Mouse (Mus musculus) neural tube, embryonic 15.5 days (tissue): ENCODE data around the gene Gng7. TPM values are rescaled to one million over a fixed set of nuclear protein-coding genes. Genes with fewer than 3 reads are reported as not detected.

Experiments
- ATAC-seq: fragments of 200-750 bp; cut with Nextera tagmentation; 2 replicates; pipeline ENCODE4 v1.8.0; 2017; ENCODE audit warnings: mild to moderate bottlenecking, moderate TSS enrichment, moderate library complexity; ENCODE audit not compliant: low FRiP score
- H3K27ac ChIP-seq: fragments of 300-500 bp; sonication (generic); replicated peaks from 2 replicates; pipeline ENCODE4 v1.5.1; 2015; ENCODE audit warnings: mild to moderate bottlenecking, inconsistent platforms
- H3K27me3 ChIP-seq: fragments of 300-500 bp; sonication (generic); replicated peaks from 2 replicates; pipeline ENCODE4 v1.6.1; 2015; ENCODE audit warnings: inconsistent platforms
- H3K36me3 ChIP-seq: fragments of 300-500 bp; sonication (generic); 2 replicates; pipeline ENCODE4 v1.6.1; 2015; ENCODE audit warnings: inconsistent platforms
- H3K4me1 ChIP-seq: fragments of 300-500 bp; sonication (generic); 2 replicates; pipeline ENCODE4 v1.6.1; 2015; ENCODE audit warnings: inconsistent platforms
- H3K4me2 ChIP-seq: fragments of 300-500 bp; sonication (generic); 2 replicates; pipeline ENCODE4 v1.6.1; 2015; ENCODE audit warnings: inconsistent platforms, mild to moderate bottlenecking, moderate library complexity
- H3K4me3 ChIP-seq: fragments of 300-500 bp; sonication (generic); replicated peaks from 2 replicates; pipeline ENCODE4 v1.5.1; 2015; ENCODE audit warnings: mild to moderate bottlenecking, inconsistent platforms
- H3K9ac ChIP-seq: fragments of 300-500 bp; sonication (generic); replicated peaks from 2 replicates; pipeline ENCODE4 v1.6.1; 2015; ENCODE audit warnings: mild to moderate bottlenecking, inconsistent platforms
- H3K9me3 ChIP-seq: fragments of 300-500 bp; sonication (generic); replicated peaks from 2 replicates; pipeline ENCODE4 v1.6.1; 2016; ENCODE audit warnings: inconsistent platforms
- WGBS: fragments of 180-500 bp; shearing (Covaris S2); methylation state at CpG from one replicate; pipeline ENCODE4 v1.1.7; 2015; ENCODE audit warnings: mixed read lengths; 5-methylcytosine and 5-hydroxymethylcytosine counted together
- polyA plus RNA-seq: library from polyadenylated mRNA; unstranded; fragments of >200 nt; fragmentation: Nextera tagmentation; extraction: Ambion mirVana; gene quantifications from 2 replicates; pipeline ENCODE4 v1.2.1, GENCODE M21; 2015

Gng7 gene
- polyA plus RNA-seq, 1 experiment from 2014 or later: 24.9 TPM

DNA sequence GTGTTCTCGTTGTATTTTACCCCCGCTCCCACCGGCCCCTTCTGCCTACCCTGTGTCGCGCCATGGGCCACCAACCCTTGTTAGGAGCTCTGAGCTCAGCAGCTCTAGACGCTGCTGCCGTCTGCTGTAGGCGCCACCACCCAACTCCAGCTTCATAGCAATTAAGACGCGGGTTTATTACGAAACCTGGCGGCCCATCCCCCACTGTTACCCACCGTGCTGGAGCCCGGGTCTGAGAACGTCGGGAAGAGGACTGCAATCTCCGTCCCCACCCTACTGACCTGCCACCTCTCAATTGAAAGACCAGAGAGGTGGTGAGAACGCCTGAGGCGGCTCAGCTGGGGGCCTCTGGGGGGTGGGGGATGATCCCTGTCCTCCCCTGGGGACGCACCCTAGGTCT, 82.5 kb downstream of the Gng7 start:
- Histone ChIP-seq H3K4me1 (peaks cover 72% of the 10 kb centered on the region), H3K9me3 (no peaks in the 10 kb centered on the region), H3K27me3 (peaks cover 68% of the 10 kb centered on the region), H3K4me2 (peak overlapping the region; percentile 88), H3K36me3 (no peaks in the 10 kb centered on the region), H3K9ac (no peak overlapping the region), H3K27ac (no peak overlapping the region), H3K4me3 (peak overlapping the region; percentile 50)
- WGBS: 1% methylated on average over 20 of the region's 20 CpGs
- no peak for ATAC-seq

GRCm38 (mm10) chr10:80931695-80932094, 83.0 kb downstream of the Gng7 start:
- no peak for ATAC-seq
- peak overlapping the region; percentile 88 for H3K4me2 ChIP-seq
- H3K36me3 ChIP-seq: no peaks in the 10 kb centered on the region
- peak overlapping the region; percentile 50 for H3K4me3 ChIP-seq
- no peaks in the 10 kb centered on the region for H3K9me3 ChIP-seq
- peaks cover 63% of the 10 kb centered on the region for H3K27me3 ChIP-seq
- WGBS: 2% methylated on average over 26 of the region's 26 CpGs
- H3K4me1 ChIP-seq: peaks cover 67% of the 10 kb centered on the region
- H3K9ac ChIP-seq: no peak overlapping the region
- H3K27ac ChIP-seq: no peak overlapping the region

DNA sequence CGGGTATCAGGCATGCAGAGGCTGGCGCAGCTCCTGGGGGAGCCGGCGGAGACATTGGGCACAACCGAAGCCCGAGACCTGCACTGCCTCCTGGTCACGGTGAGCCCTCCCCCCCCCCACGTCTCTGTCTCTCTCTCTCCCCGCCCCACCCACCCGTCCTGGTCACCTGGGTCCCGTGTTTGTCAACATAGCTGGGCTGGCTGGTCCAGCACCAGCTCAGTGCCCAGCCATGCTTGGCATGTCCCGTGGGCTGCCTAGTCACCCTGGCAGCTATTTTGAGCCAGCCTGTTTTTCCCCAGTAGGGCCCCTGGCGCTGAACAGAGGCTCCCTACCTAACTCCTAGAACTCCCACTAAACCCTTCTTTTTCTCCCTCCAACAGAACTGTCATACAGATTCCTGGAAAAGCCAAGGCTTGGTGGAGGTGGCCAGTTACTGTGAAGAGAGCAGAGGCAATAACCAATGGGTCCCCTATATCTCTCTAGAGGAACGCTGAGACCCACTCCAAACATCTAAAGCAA, 83.5 kb downstream of the Gng7 start:
- peak overlapping the region; percentile 88 for H3K4me2 ChIP-seq
- H3K4me3 ChIP-seq: peak overlapping the region; percentile 50
- H3K9ac ChIP-seq: peak overlapping the region; percentile 43
- no peaks in the 10 kb centered on the region for H3K9me3 ChIP-seq
- 3% methylated on average over 12 of the region's 14 CpGs for WGBS
- ATAC-seq: no peak
- peaks cover 58% of the 10 kb centered on the region for H3K27me3 ChIP-seq
- peaks cover 62% of the 10 kb centered on the region for H3K4me1 ChIP-seq
- H3K36me3 ChIP-seq: no peaks in the 10 kb centered on the region
- no peak overlapping the region for H3K27ac ChIP-seq

GRCm38 (mm10) chr10:80930361-80931152, 84.2 kb downstream of the Gng7 start:
- under 1% methylated on average over 45 of the region's 45 CpGs for WGBS
- peak overlapping the region; percentile 88 for H3K4me2 ChIP-seq
- peaks cover 54% of the 10 kb centered on the region for H3K27me3 ChIP-seq
- ATAC-seq: no peak
- 0 out of 2 replicates have a peak overlapping the region, but pooled peaks have one; percentile 29 for H3K27ac ChIP-seq
- peak overlapping the region; percentile 43 for H3K9ac ChIP-seq
- H3K36me3 ChIP-seq: no peaks in the 10 kb centered on the region
- H3K4me1 ChIP-seq: peaks cover 56% of the 10 kb centered on the region
- peak overlapping the region; percentile 50 for H3K4me3 ChIP-seq
- H3K9me3 ChIP-seq: no peaks in the 10 kb centered on the region

- WGBS: under 1% methylated on average over 56 of the region's 56 CpGs
- H3K36me3 ChIP-seq: no peaks in the 10 kb centered on the region
- H3K4me1 ChIP-seq: peaks cover 51% of the 10 kb centered on the region
- H3K9me3 ChIP-seq: no peaks in the 10 kb centered on the region
- peaks cover 45% of the 10 kb centered on the region for H3K27me3 ChIP-seq
- peak within 1 kb of the TSS; percentile 88 for H3K4me2 ChIP-seq
- ATAC-seq: peak; percentile 91
- peak within 1 kb of the TSS; percentile 72 for H3K27ac ChIP-seq
- H3K9ac ChIP-seq: peak within 1 kb of the TSS; percentile 72
- peak within 1 kb of the TSS; percentile 50 for H3K4me3 ChIP-seq
These were observed 85.2 kb downstream of the Gng7 start, which contains the start of gene Gadd45b for GRCm38 (mm10) chr10:80929299-80930226. TSS of gene Gadd45b (plus strand) at chr10:80930073.

GRCm38 (mm10) chr10:80928586-80929298, 86.0 kb downstream of the Gng7 start:
- Histone ChIP-seq H3K9ac (peak overlapping the region; percentile 72), H3K4me1 (peaks cover 48% of the 10 kb centered on the region), H3K9me3 (no peaks in the 10 kb centered on the region), H3K4me3 (peak overlapping the region; percentile 50), H3K27ac (peak overlapping the region; percentile 72), H3K27me3 (peaks cover 37% of the 10 kb centered on the region), H3K36me3 (no peaks in the 10 kb centered on the region), H3K4me2 (peak overlapping the region; percentile 88)
- peak; percentile 40 for ATAC-seq
- WGBS: under 1% methylated on average over 48 of the region's 48 CpGs

DNA sequence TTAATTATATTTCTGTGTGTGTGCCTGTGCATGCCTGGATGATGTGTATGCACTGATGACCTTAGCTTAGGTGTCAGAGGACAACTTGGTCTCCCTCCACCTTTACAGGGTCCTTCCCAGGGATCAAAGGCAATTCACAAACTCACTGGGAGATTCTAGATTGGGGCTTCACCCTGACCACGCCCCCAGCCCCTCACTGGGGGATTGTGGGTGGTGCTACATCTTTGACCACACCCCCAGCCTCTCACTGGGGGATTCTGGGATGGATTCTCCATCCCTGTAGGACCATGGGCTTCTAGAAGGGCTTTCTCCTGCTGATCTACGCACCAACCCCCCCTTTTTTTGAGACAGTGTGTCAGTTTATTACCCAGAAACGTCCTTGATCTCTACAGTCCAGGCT, 89.3 kb downstream of the Gng7 start:
- Histone ChIP-seq H3K4me2 (no peak overlapping the region), H3K9ac (no peak overlapping the region), H3K4me1 (peaks cover 20% of the 10 kb centered on the region), H3K36me3 (no peaks in the 10 kb centered on the region), H3K27me3 (peaks cover 4% of the 10 kb centered on the region), H3K9me3 (no peaks in the 10 kb centered on the region), H3K27ac (no peak overlapping the region), H3K4me3 (no peak overlapping the region)
- WGBS: 52% methylated on average over 3 of the region's 3 CpGs
- no peak for ATAC-seq

GRCm38 (mm10) chr10:80921923-80922322, 92.8 kb downstream of the Gng7 start:
- H3K9me3 ChIP-seq: no peaks in the 10 kb centered on the region
- H3K4me3 ChIP-seq: peak overlapping the region; percentile 23
- no peak overlapping the region for H3K27ac ChIP-seq
- H3K4me1 ChIP-seq: peaks cover 20% of the 10 kb centered on the region
- no peaks in the 10 kb centered on the region for H3K36me3 ChIP-seq
- no peaks in the 10 kb centered on the region for H3K27me3 ChIP-seq
- peak overlapping the region; percentile 23; the same call in 1 of the 2 replicates for H3K9ac ChIP-seq
- no peak for ATAC-seq
- H3K4me2 ChIP-seq: peak overlapping the region; percentile 52
- 8% methylated on average over 16 of the region's 16 CpGs for WGBS

- H3K36me3 ChIP-seq: peaks cover 16% of the 10 kb centered on the region; the same call in 1 of the 2 replicates
- H3K27ac ChIP-seq: peak within 1 kb of the TSS; percentile 86
- H3K4me1 ChIP-seq: peaks cover 49% of the 10 kb centered on the region
- under 1% methylated on average over 61 of the region's 61 CpGs for WGBS
- no peaks in the 10 kb centered on the region for H3K9me3 ChIP-seq
- H3K9ac ChIP-seq: peak within 1 kb of the TSS; percentile 86
- peak within 1 kb of the TSS; percentile 79 for H3K4me3 ChIP-seq
- no peaks in the 10 kb centered on the region for H3K27me3 ChIP-seq
- H3K4me2 ChIP-seq: peak within 1 kb of the TSS; percentile 89
- ATAC-seq: peak; percentile 80
These were observed 96.8 kb downstream of the Gng7 start, which contains the start of gene Lmnb2 for GRCm38 (mm10) chr10:80917779-80918434. TSS of gene Lmnb2 (minus strand) at chr10:80918245.

DNA sequence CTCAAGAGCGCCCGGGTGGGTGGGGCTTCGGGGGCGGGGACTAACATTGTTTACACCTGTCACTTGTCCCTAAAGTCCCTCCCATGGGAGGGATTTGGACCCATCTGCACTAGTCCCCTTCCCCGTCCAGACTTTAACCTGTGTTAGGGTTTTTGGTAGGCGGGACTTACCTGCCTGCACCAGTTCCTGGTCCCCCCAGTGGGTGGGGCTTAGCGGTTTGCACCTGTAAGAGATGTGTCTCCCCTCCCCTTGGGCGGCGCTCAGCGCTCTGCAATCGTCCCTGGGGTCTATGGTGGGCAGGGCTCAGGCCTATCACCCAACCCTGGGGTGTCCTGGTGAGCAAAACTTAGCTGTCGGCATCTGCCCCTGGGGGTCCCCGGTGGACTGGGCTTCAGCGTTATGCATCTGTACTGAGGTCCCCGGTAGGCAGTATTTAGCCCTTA, 97.4 kb downstream of the Gng7 start:
- peak overlapping the region; percentile 79 for H3K4me3 ChIP-seq
- peak overlapping the region; percentile 89 for H3K4me2 ChIP-seq
- 3% methylated on average over 15 of the region's 15 CpGs for WGBS

More for the DNA sequence above, 97.4 kb downstream of the Gng7 start:
- H3K4me1 ChIP-seq: peaks cover 49% of the 10 kb centered on the region
- H3K27me3 ChIP-seq: no peaks in the 10 kb centered on the region
- H3K27ac ChIP-seq: peak overlapping the region; percentile 86
- H3K36me3 ChIP-seq: peaks cover 16% of the 10 kb centered on the region; the same call in 1 of the 2 replicates
- H3K9me3 ChIP-seq: no peaks in the 10 kb centered on the region
- ATAC-seq: peak; percentile 68
- peak overlapping the region; percentile 86 for H3K9ac ChIP-seq
